Mouse (Mus musculus): ENCODE results near the gene Vps33a. TPM values are rescaled to one million over a fixed set of nuclear protein-coding genes. Genes with fewer than 3 reads are reported as not detected.
A peak's percentile ranks its signal among the peaks of the same experiment; 100 is the strongest.

The Vps33a gene
- 31.1 and 34.5 TPM in 2 replicates for polyA plus RNA-seq (2016; fragmentation: Nextera tagmentation; extraction: Ambion mirVana)

- Histone ChIP-seq H3K27me3 (ENCODE audit: poor library complexity, severe bottlenecking) (no peaks in the 10 kb centered on the region), H3K9me3 (no peaks in the 10 kb centered on the region), H3K4me3 (peak within 1 kb of the TSS; percentile 98), H3K4me1 (peaks cover 13% of the 10 kb centered on the region), H3K36me3 (replicated peaks) (peaks cover 36% of the 10 kb centered on the region), H3K27ac (peak within 1 kb of the TSS; percentile 90)
- WGBS = under 1% methylated on average over 54 of the region's 54 CpGs
- peak; percentile 99 for DNase-seq (ENCODE audit: extremely low spot score, low spot score)
Measured at GRCm38 (mm10) chr5:123572357-123573186, at the start of gene Vps33a. Gene Vps33a, minus strand, starts transcription at chr5:123573038.

GRCm38 (mm10) chr5:123622421-123622820, 49.6 kb upstream of the Vps33a start:
- no peaks in the 10 kb centered on the region for H3K9me3 ChIP-seq
- H3K27ac ChIP-seq = no peak overlapping the region
- H3K27me3 ChIP-seq (ENCODE audit: poor library complexity, severe bottlenecking) = no peaks in the 10 kb centered on the region
- no peak for DNase-seq (ENCODE audit: extremely low spot score, low spot score)
- WGBS = 64% methylated on average over 13 of the region's 13 CpGs
- no peak overlapping the region for H3K4me3 ChIP-seq
- H3K36me3 ChIP-seq (replicated peaks) = peaks cover 62% of the 10 kb centered on the region
- no peaks in the 10 kb centered on the region for H3K4me1 ChIP-seq

- H3K27ac ChIP-seq = no peak overlapping the region
- H3K27me3 ChIP-seq (ENCODE audit: poor library complexity, severe bottlenecking) = no peaks in the 10 kb centered on the region
- WGBS = 65% methylated on average over 2 of the region's 2 CpGs
- peaks cover 85% of the 10 kb centered on the region for H3K36me3 ChIP-seq (replicated peaks)
- H3K4me3 ChIP-seq = no peak overlapping the region
- no peaks in the 10 kb centered on the region for H3K9me3 ChIP-seq
- no peaks in the 10 kb centered on the region for H3K4me1 ChIP-seq
- DNase-seq (ENCODE audit: extremely low spot score, low spot score) = no peak
Measured at GRCm38 (mm10) chr5:123618558-123618957, 45.7 kb upstream of the Vps33a start.

GRCm38 (mm10) chr5:123614246-123614645, 41.4 kb upstream of the Vps33a start:
- no peaks in the 10 kb centered on the region for H3K27me3 ChIP-seq (ENCODE audit: poor library complexity, severe bottlenecking)
- H3K4me3 ChIP-seq = no peak overlapping the region
- no peak overlapping the region for H3K27ac ChIP-seq
- 94% methylated on average over 24 of the region's 24 CpGs for WGBS
- H3K4me1 ChIP-seq = no peaks in the 10 kb centered on the region
- no peak for DNase-seq (ENCODE audit: extremely low spot score, low spot score)
- peaks cover 89% of the 10 kb centered on the region for H3K36me3 ChIP-seq (replicated peaks)
- H3K9me3 ChIP-seq = no peaks in the 10 kb centered on the region

GRCm38 (mm10) chr5:123609843-123610242, 37.0 kb upstream of the Vps33a start:
- H3K27me3 ChIP-seq (ENCODE audit: poor library complexity, severe bottlenecking) = no peaks in the 10 kb centered on the region
- DNase-seq (ENCODE audit: extremely low spot score, low spot score) = peak; percentile 59
- H3K36me3 ChIP-seq (replicated peaks) = peaks cover 95% of the 10 kb centered on the region
- H3K27ac ChIP-seq = no peak overlapping the region
- H3K4me1 ChIP-seq = no peaks in the 10 kb centered on the region
- 41% methylated on average over 4 of the region's 4 CpGs for WGBS
- H3K9me3 ChIP-seq = no peaks in the 10 kb centered on the region
- no peak overlapping the region for H3K4me3 ChIP-seq

GRCm38 (mm10) chr5:123609416-123609815, 36.6 kb upstream of the Vps33a start:
- Histone ChIP-seq H3K4me1 (no peaks in the 10 kb centered on the region), H3K27ac (no peak overlapping the region), H3K9me3 (no peaks in the 10 kb centered on the region), H3K36me3 (replicated peaks) (peaks cover 91% of the 10 kb centered on the region), H3K4me3 (no peak overlapping the region), H3K27me3 (ENCODE audit: poor library complexity, severe bottlenecking) (no peaks in the 10 kb centered on the region)
- no peak for DNase-seq (ENCODE audit: extremely low spot score, low spot score)
- 97% methylated on average over 7 of the region's 7 CpGs for WGBS

GRCm38 (mm10) chr5:123607211-123607669, 34.4 kb upstream of the Vps33a start:
- Histone ChIP-seq H3K27ac (no peak overlapping the region), H3K36me3 (replicated peaks) (peaks cover 85% of the 10 kb centered on the region), H3K4me3 (no peak overlapping the region), H3K27me3 (ENCODE audit: poor library complexity, severe bottlenecking) (no peaks in the 10 kb centered on the region), H3K9me3 (no peaks in the 10 kb centered on the region), H3K4me1 (no peaks in the 10 kb centered on the region)
- WGBS = 81% methylated on average over 3 of the region's 3 CpGs
- DNase-seq (ENCODE audit: extremely low spot score, low spot score) = no peak

GRCm38 (mm10) chr5:123603496-123603895, 30.7 kb upstream of the Vps33a start:
- H3K27me3 ChIP-seq (ENCODE audit: poor library complexity, severe bottlenecking) = no peaks in the 10 kb centered on the region
- H3K27ac ChIP-seq = no peak overlapping the region
- H3K4me3 ChIP-seq = no peak overlapping the region
- peaks cover 84% of the 10 kb centered on the region for H3K36me3 ChIP-seq (replicated peaks)
- WGBS = 71% methylated on average over 11 of the region's 11 CpGs
- H3K4me1 ChIP-seq = no peaks in the 10 kb centered on the region
- H3K9me3 ChIP-seq = no peaks in the 10 kb centered on the region
- DNase-seq (ENCODE audit: extremely low spot score, low spot score) = no peak

- WGBS = 91% methylated on average over 6 of the region's 6 CpGs
- no peaks in the 10 kb centered on the region for H3K9me3 ChIP-seq
- H3K27ac ChIP-seq = no peak overlapping the region
- DNase-seq (ENCODE audit: extremely low spot score, low spot score) = no peak
- no peaks in the 10 kb centered on the region for H3K4me1 ChIP-seq
- H3K4me3 ChIP-seq = no peak overlapping the region
- peaks cover 81% of the 10 kb centered on the region for H3K36me3 ChIP-seq (replicated peaks)
- no peaks in the 10 kb centered on the region for H3K27me3 ChIP-seq (ENCODE audit: poor library complexity, severe bottlenecking)
Measured at GRCm38 (mm10) chr5:123602174-123602573, 29.3 kb upstream of the Vps33a start.

- no peak overlapping the region for H3K4me3 ChIP-seq
- H3K4me1 ChIP-seq = no peaks in the 10 kb centered on the region
- H3K27me3 ChIP-seq (ENCODE audit: poor library complexity, severe bottlenecking) = no peaks in the 10 kb centered on the region
- DNase-seq (ENCODE audit: extremely low spot score, low spot score) = no peak
- no peak overlapping the region for H3K27ac ChIP-seq
- H3K9me3 ChIP-seq = no peaks in the 10 kb centered on the region
- WGBS = 57% methylated on average over 6 of the region's 6 CpGs
- H3K36me3 ChIP-seq (replicated peaks) = peaks cover 74% of the 10 kb centered on the region
Measured at GRCm38 (mm10) chr5:123599319-123599718, 26.5 kb upstream of the Vps33a start.

- no peak overlapping the region for H3K4me3 ChIP-seq
- peaks cover 83% of the 10 kb centered on the region for H3K36me3 ChIP-seq (replicated peaks)
- no peak overlapping the region for H3K27ac ChIP-seq
- H3K27me3 ChIP-seq (ENCODE audit: poor library complexity, severe bottlenecking) = no peaks in the 10 kb centered on the region
- 82% methylated on average over 10 of the region's 10 CpGs for WGBS
- no peaks in the 10 kb centered on the region for H3K4me1 ChIP-seq
- H3K9me3 ChIP-seq = no peaks in the 10 kb centered on the region
- DNase-seq (ENCODE audit: extremely low spot score, low spot score) = no peak
Measured at GRCm38 (mm10) chr5:123593622-123594280, 20.9 kb upstream of the Vps33a start.

GRCm38 (mm10) chr5:123580043-123580442, 7.2 kb upstream of the Vps33a start:
- DNase-seq (ENCODE audit: extremely low spot score, low spot score) = no peak
- Histone ChIP-seq H3K9me3 (no peaks in the 10 kb centered on the region), H3K27ac (no peak overlapping the region), H3K27me3 (ENCODE audit: poor library complexity, severe bottlenecking) (no peaks in the 10 kb centered on the region), H3K4me3 (no peak overlapping the region), H3K36me3 (replicated peaks) (peaks cover 68% of the 10 kb centered on the region), H3K4me1 (peaks cover 4% of the 10 kb centered on the region; the same call in 1 of the 2 replicates)
- 90% methylated on average over 6 of the region's 6 CpGs for WGBS

- Histone ChIP-seq H3K36me3 (replicated peaks) (peaks cover 46% of the 10 kb centered on the region), H3K27ac (no peak overlapping the region), H3K4me3 (no peak overlapping the region), H3K4me1 (peaks cover 7% of the 10 kb centered on the region), H3K9me3 (no peaks in the 10 kb centered on the region), H3K27me3 (ENCODE audit: poor library complexity, severe bottlenecking) (no peaks in the 10 kb centered on the region)
- no peak for DNase-seq (ENCODE audit: extremely low spot score, low spot score)
- WGBS = 89% methylated on average over 3 of the region's 3 CpGs
Measured at GRCm38 (mm10) chr5:123576696-123577095, 3.9 kb upstream of the Vps33a start.

Data from forebrain, embryonic 10.5 days (tissue).